Mouse (Mus musculus): ENCODE measurements around the gene Tchh. TPM values are rescaled to one million over a fixed set of nuclear protein-coding genes. Genes with fewer than 3 reads are reported as not detected.

Gene Tchh
- total RNA-seq (2012; rRNA removed) (not detected in 2 replicates), total RNA-seq (2014; rRNA removed) (not detected in 2 replicates), polyA plus RNA-seq (2012; ENCODE audit: insufficient read length, low read depth) (not detected in 2 replicates)

GRCm38 (mm10) chr3:93442030-93442429, at the start of gene Tchh:
Gene Tchh, plus strand, starts transcription at chr3:93442330.
- H3K36me3 ChIP-seq (replicated peaks in 1 of 2; ENCODE audit: control insufficient read depth in 1 of 2, insufficient read depth in 1 of 2, low read length in 1 of 2) = no peaks in the 10 kb centered on the region
- no peaks in the 10 kb centered on the region for H3K27me3 ChIP-seq (replicated peaks)
- H3K4me3 ChIP-seq (replicated peaks in 1 of 3; ENCODE audit: low read depth in 2 of 3, low read length in 2 of 3, poor library complexity in 1 of 3) = no peak within 1 kb of the TSS
- no peak for TF ChIP-seq HCFC1 (IDR thresholded peaks at IDR 0.05; ENCODE audit: low read depth, low read length)
- no peak for TF ChIP-seq MAZ (IDR thresholded peaks at IDR 0.05; ENCODE audit: low read depth, low read length)
- no peak for TF ChIP-seq KAT2A (IDR thresholded peaks at IDR 0.05; ENCODE audit: insufficient replicate concordance, low read length)
- TF ChIP-seq POLR2AphosphoS2 (IDR thresholded peaks at IDR 0.05; ENCODE audit: low read depth, low read length) = no peak
- no peak for TF ChIP-seq RAD21 (IDR thresholded peaks at IDR 0.05; ENCODE audit: low read depth, low read length)
- TF ChIP-seq ZNF384 (IDR thresholded peaks at IDR 0.05; ENCODE audit: low read depth, low read length) = no peak
- no peak for TF ChIP-seq USF2 (conservative IDR thresholded peaks at IDR 0.05; ENCODE audit: low read depth, low read length)
- H3K79me2 ChIP-seq (replicated peaks; ENCODE audit: control insufficient read depth, extremely low read depth, insufficient read depth, poor library complexity, severe bottlenecking) = no peaks in the 10 kb centered on the region
- no peaks in the 10 kb centered on the region for H3K4me1 ChIP-seq (ENCODE audit: control insufficient read depth in 1 of 2, insufficient read depth in 2 of 2)
- in situ Hi-C loops (cut with MboI; ENCODE audit: low pct_ligation_motif_present, low pct_unique_long_range_greater_than_20kb, low sequenced_read_pairs) = no loop called here
- no peak for DNase-seq (ENCODE audit: extremely low read depth)
- peaks cover 27% of the 10 kb centered on the region for H3K9me3 ChIP-seq (replicated peaks; ENCODE audit: low read length)
- no peak within 1 kb of the TSS for H3K27ac ChIP-seq (ENCODE audit: insufficient read depth, low read depth)
- dilution Hi-C loops (cut with MboI; ENCODE audit: extremely low pct_ligation_motif_present, extremely low pct_unique_long_range_greater_than_20kb, low sequenced_read_pairs) = no loop called here
- H3K4me2 ChIP-seq (ENCODE audit: insufficient read depth, low read depth, poor library complexity, severe bottlenecking) = no peak within 1 kb of the TSS
- H3K9ac ChIP-seq (ENCODE audit: insufficient read depth, low read depth) = no peak within 1 kb of the TSS

DNA sequence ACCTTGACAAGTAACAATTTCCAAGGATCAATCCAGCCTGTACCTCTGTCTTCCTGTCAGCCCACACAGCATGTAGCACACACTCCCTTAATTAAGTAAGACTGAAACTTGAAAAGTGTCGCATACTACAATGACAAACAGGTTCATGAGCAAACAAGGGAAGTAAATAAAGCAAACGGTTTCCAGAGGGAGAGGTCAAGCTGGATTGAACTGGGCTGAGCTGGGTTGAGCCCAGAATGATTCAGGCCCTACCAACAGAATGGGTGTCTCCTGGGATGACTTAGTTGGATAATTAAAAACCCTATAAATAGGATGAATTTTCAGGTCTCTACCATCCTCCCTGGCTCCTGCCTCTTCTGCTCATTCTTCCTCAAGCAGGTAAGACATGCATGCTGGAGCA, 48.8 kb upstream of the Tchh start, which contains the start of gene Rptn:
Gene Rptn (plus strand): TSS at position 334 of the 400 bp plus-strand sequence.
- dilution Hi-C loops (cut with MboI; ENCODE audit: extremely low pct_ligation_motif_present, extremely low pct_unique_long_range_greater_than_20kb, low sequenced_read_pairs) (no loop called here), in situ Hi-C loops (cut with MboI; ENCODE audit: low pct_ligation_motif_present, low pct_unique_long_range_greater_than_20kb, low sequenced_read_pairs) (no loop called here)

GRCm38 (mm10) chr3:93403936-93404335, 38.2 kb upstream of the Tchh start:
- dilution Hi-C loops (cut with MboI; ENCODE audit: extremely low pct_ligation_motif_present, extremely low pct_unique_long_range_greater_than_20kb, low sequenced_read_pairs) = no loop called here

More for the DNA sequence above, 48.8 kb upstream of the Tchh start, which contains the start of gene Rptn:
- Histone ChIP-seq H3K36me3 (replicated peaks in 1 of 2; ENCODE audit: control insufficient read depth in 1 of 2, insufficient read depth in 1 of 2, low read length in 1 of 2) (no peaks in the 10 kb centered on the region), H3K9me3 (replicated peaks; ENCODE audit: low read length) (no peaks in the 10 kb centered on the region), H3K4me2 (ENCODE audit: insufficient read depth, low read depth, poor library complexity, severe bottlenecking) (peak within 1 kb of the TSS; percentile 5; the same call in 1 of the 2 replicates), H3K27ac (ENCODE audit: insufficient read depth, low read depth) (no peak within 1 kb of the TSS), H3K4me3 (replicated peaks in 1 of 3; ENCODE audit: low read depth in 2 of 3, low read length in 2 of 3, poor library complexity in 1 of 3) (no peak within 1 kb of the TSS), H3K4me1 (ENCODE audit: control insufficient read depth in 1 of 2, insufficient read depth in 2 of 2) (no peaks in the 10 kb centered on the region), H3K9ac (ENCODE audit: insufficient read depth, low read depth) (no peak within 1 kb of the TSS), H3K27me3 (replicated peaks) (no peaks in the 10 kb centered on the region), H3K79me2 (replicated peaks; ENCODE audit: control insufficient read depth, extremely low read depth, insufficient read depth, poor library complexity, severe bottlenecking) (no peaks in the 10 kb centered on the region)
- DNase-seq (ENCODE audit: extremely low read depth) = no peak
- no peak for TF ChIP-seq EP300 (IDR thresholded peaks at IDR 0.05; ENCODE audit: low read length)
- TF ChIP-seq MXI1 (IDR thresholded peaks at IDR 0.05; ENCODE audit: low read depth, low read length) = no peak
- no peak for TF ChIP-seq TBP (conservative IDR thresholded peaks at IDR 0.05; ENCODE audit: low read depth, low read length)

More at GRCm38 (mm10) chr3:93403936-93404335, 38.2 kb upstream of the Tchh start:
- H3K4me3 ChIP-seq (replicated peaks in 1 of 3; ENCODE audit: low read depth in 2 of 3, low read length in 2 of 3, poor library complexity in 1 of 3) = no peak overlapping the region
- TF ChIP-seq JUN (IDR thresholded peaks at IDR 0.05; ENCODE audit: insufficient read depth, low read depth, low read length) = no peak
- no peak for TF ChIP-seq SIN3A (IDR thresholded peaks at IDR 0.05; ENCODE audit: low read length)
- TF ChIP-seq MYC (IDR thresholded peaks at IDR 0.05; ENCODE audit: low read depth, low read length) = no peak
- no peak for TF ChIP-seq CTCF (conservative IDR thresholded peaks at IDR 0.05 in 1 of 2, IDR thresholded peaks at IDR 0.05 in 1 of 2; ENCODE audit: low read depth in 2 of 2, low read length in 2 of 2)
- TF ChIP-seq RAD21 (IDR thresholded peaks at IDR 0.05; ENCODE audit: low read depth, low read length) = no peak
- TF ChIP-seq IRF4 (IDR thresholded peaks at IDR 0.05; ENCODE audit: low read depth, low read length) = no peak
- no peak for TF ChIP-seq BHLHE40 (IDR thresholded peaks at IDR 0.05; ENCODE audit: low read depth, low read length)
- TF ChIP-seq ZMIZ1 (IDR thresholded peaks at IDR 0.05; ENCODE audit: low read depth, low read length) = no peak
- no peak for TF ChIP-seq CHD1 (IDR thresholded peaks at IDR 0.05; ENCODE audit: low read depth, low read length)
- no peak for TF ChIP-seq MXI1 (IDR thresholded peaks at IDR 0.05; ENCODE audit: low read depth, low read length)
- no peak for TF ChIP-seq JUND (conservative IDR thresholded peaks at IDR 0.05; ENCODE audit: low read depth, low read length)
- no peaks in the 10 kb centered on the region for H3K79me2 ChIP-seq (replicated peaks; ENCODE audit: control insufficient read depth, extremely low read depth, insufficient read depth, poor library complexity, severe bottlenecking)
- H3K4me1 ChIP-seq (ENCODE audit: control insufficient read depth in 1 of 2, insufficient read depth in 2 of 2) = 0 out of 4 replicates have a peak, but pooled peaks cover 0 to 3% of the 10 kb centered on the region in 2 experiments
- DNase-seq (ENCODE audit: extremely low read depth) = no peak
- H3K27me3 ChIP-seq (replicated peaks) = no peaks in the 10 kb centered on the region
- no peak overlapping the region for H3K9ac ChIP-seq (ENCODE audit: insufficient read depth, low read depth)
- H3K4me2 ChIP-seq (ENCODE audit: insufficient read depth, low read depth, poor library complexity, severe bottlenecking) = no peak overlapping the region
- in situ Hi-C loops (cut with MboI; ENCODE audit: low pct_ligation_motif_present, low pct_unique_long_range_greater_than_20kb, low sequenced_read_pairs) = no loop called here
- no peak overlapping the region for H3K27ac ChIP-seq (ENCODE audit: insufficient read depth, low read depth)
- no peaks in the 10 kb centered on the region for H3K9me3 ChIP-seq (replicated peaks; ENCODE audit: low read length)
- no peaks in the 10 kb centered on the region for H3K36me3 ChIP-seq (replicated peaks in 1 of 2; ENCODE audit: control insufficient read depth in 1 of 2, insufficient read depth in 1 of 2, low read length in 1 of 2)

Data from CH12.LX (cell line).